Mouse (Mus musculus) liver, embryonic 11.5 days (tissue): ENCODE data around the gene Stk10. TPM values are rescaled to one million over a fixed set of nuclear protein-coding genes. Genes with fewer than 3 reads are reported as not detected.

Experiments used
- ATAC-seq: fragments of 200-750 bp; cut with Nextera tagmentation; replicated peaks from 2 replicates; pipeline ENCODE4 v1.8.0; 2017; ENCODE audit warnings: moderate number of reproducible peaks, mild to moderate bottlenecking, moderate TSS enrichment, moderate library complexity; ENCODE audit not compliant: low FRiP score
- DNase-seq: peaks from one replicate; pipeline ENCODE4 v3.0.0-alpha.2; 2017; ENCODE audit warnings: low spot score
- H3K27ac ChIP-seq: fragments of 300-500 bp; sonication (generic); 2 replicates; pipeline ENCODE4 v1.5.1; 2014; ENCODE audit warnings: mild to moderate bottlenecking, low read depth, low read length, control low read depth
- H3K27me3 ChIP-seq: fragments of 300-500 bp; sonication (generic); replicated peaks from 2 replicates; pipeline ENCODE4 v1.6.1; 2014; ENCODE audit warnings: low read length, mixed read lengths; ENCODE audit not compliant: control insufficient read depth, insufficient read depth
- H3K36me3 ChIP-seq: fragments of 300-500 bp; sonication (generic); 2 replicates; pipeline ENCODE4 v1.6.1; 2014; ENCODE audit warnings: mild to moderate bottlenecking, low read length, moderate library complexity, mixed read lengths; ENCODE audit not compliant: control insufficient read depth, insufficient read depth
- H3K4me1 ChIP-seq: fragments of 300-500 bp; sonication (generic); replicated peaks from 2 replicates; pipeline ENCODE4 v1.6.1; 2014; ENCODE audit warnings: low read length, mixed read lengths; ENCODE audit not compliant: control insufficient read depth, insufficient read depth
- H3K4me2 ChIP-seq: fragments of 300-500 bp; sonication (generic); 2 replicates; pipeline ENCODE4 v1.6.1; 2014; ENCODE audit warnings: mild to moderate bottlenecking, control low read depth, moderate library complexity
- H3K4me3 ChIP-seq: fragments of 300-500 bp; sonication (generic); 2 replicates; pipeline ENCODE4 v1.5.1; 2014; ENCODE audit warnings: low read depth, low read length, control low read depth
- H3K9ac ChIP-seq: fragments of 300-500 bp; sonication (generic); 2 replicates; pipeline ENCODE4 v1.6.1; 2014; ENCODE audit warnings: low read depth, low read length, control low read depth
- H3K9me3 ChIP-seq: fragments of 300-500 bp; sonication (generic); 2 replicates; pipeline ENCODE4 v1.6.1; 2016; ENCODE audit warnings: low read length, inconsistent platforms, mixed read lengths; ENCODE audit not compliant: control insufficient read depth
- WGBS: fragments of 180-500 bp; shearing (Covaris S2); extraction: QIAGEN DNeasy Blood & Tissue Kit; methylation state at CpG from one replicate; pipeline ENCODE4 v1.1.7; 2014; 5-methylcytosine and 5-hydroxymethylcytosine counted together
- polyA plus RNA-seq: library from polyadenylated mRNA; unstranded; fragments of >200 nt; fragmentation: Nextera tagmentation; extraction: Ambion mirVana; gene quantifications from 2 replicates; pipeline ENCODE4 v1.2.1, GENCODE M21; 2014

Gene Stk10
- polyA plus RNA-seq, 1 experiment from 2014 or later, result 5.8 TPM

DNA sequence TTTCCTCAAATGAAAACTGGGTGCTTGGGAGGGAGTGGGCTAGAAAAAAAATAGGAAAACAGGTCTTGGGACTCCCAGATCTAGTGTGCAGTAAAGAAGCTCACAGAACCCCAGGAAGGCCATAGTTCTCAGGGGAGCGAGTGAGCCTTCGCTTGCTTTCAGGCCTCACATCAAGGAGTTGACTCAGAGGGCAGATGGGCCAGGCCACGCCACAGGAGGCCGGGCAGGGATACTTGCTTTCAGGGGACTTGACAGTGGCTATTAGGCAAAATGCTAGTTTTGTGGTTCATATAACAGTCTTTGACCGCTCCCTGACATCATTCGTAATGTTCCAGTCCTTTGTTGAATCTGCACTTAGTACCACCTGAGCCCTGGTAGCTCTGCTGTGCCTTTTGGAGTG is 90.8 kb downstream of the Stk10 start:
- no peak for ATAC-seq
- 90% methylated on average over 6 of the region's 6 CpGs for WGBS

GRCm38 (mm10) chr11:32625677-32626076 is 92.6 kb downstream of the Stk10 start:
- H3K9me3 ChIP-seq, result no peaks in the 10 kb centered on the region
- H3K4me1 ChIP-seq, result no peaks in the 10 kb centered on the region
- WGBS, result 38% methylated on average over 1 of the region's 1 CpGs
- DNase-seq (no peak), ATAC-seq (no peak)
- H3K9ac ChIP-seq, result no peak overlapping the region
- H3K4me2 ChIP-seq, result no peak overlapping the region
- no peaks in the 10 kb centered on the region for H3K27me3 ChIP-seq
- H3K27ac ChIP-seq, result no peak overlapping the region
- no peak overlapping the region for H3K4me3 ChIP-seq
- H3K36me3 ChIP-seq, result no peaks in the 10 kb centered on the region

More for the DNA sequence above, 90.8 kb downstream of the Stk10 start:
- Histone ChIP-seq H3K36me3 (no peaks in the 10 kb centered on the region), H3K27me3 (no peaks in the 10 kb centered on the region), H3K4me1 (peaks cover 9% of the 10 kb centered on the region), H3K4me2 (no peak overlapping the region), H3K4me3 (no peak overlapping the region), H3K27ac (no peak overlapping the region), H3K9ac (no peak overlapping the region), H3K9me3 (no peaks in the 10 kb centered on the region)
- DNase-seq, result no peak

DNA sequence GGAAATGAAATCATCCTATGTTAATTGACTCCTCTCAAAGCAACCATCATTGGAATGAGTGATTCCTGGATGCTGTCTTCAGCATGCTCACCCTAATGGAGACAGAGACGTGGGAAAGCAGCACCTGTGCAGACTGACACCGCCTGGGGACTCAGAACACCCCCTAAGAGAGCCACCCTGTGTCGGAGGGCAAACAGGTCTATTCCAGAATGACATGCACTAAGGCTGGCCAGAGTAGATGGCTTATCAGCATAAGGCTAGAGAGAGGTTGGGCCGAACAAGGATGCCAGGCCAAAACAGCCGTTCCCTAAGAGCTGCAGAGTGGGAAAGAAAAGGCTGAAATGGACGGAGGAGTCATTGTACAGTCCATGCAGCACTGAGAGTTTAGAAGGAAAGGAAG is 93.0 kb downstream of the Stk10 start:
- Histone ChIP-seq H3K36me3 (no peaks in the 10 kb centered on the region), H3K27me3 (no peaks in the 10 kb centered on the region), H3K9me3 (no peaks in the 10 kb centered on the region), H3K9ac (no peak overlapping the region), H3K4me3 (no peak overlapping the region), H3K4me1 (no peaks in the 10 kb centered on the region), H3K27ac (no peak overlapping the region), H3K4me2 (no peak overlapping the region)
- no peak for DNase-seq
- 80% methylated on average over 6 of the region's 6 CpGs for WGBS
- ATAC-seq, result no peak

GRCm38 (mm10) chr11:32627900-32628299 is 94.8 kb downstream of the Stk10 start:
- Histone ChIP-seq H3K27me3 (no peaks in the 10 kb centered on the region), H3K4me1 (no peaks in the 10 kb centered on the region), H3K4me2 (no peak overlapping the region), H3K9me3 (no peaks in the 10 kb centered on the region), H3K9ac (no peak overlapping the region), H3K4me3 (no peak overlapping the region), H3K27ac (no peak overlapping the region), H3K36me3 (no peaks in the 10 kb centered on the region)
- ATAC-seq (no peak), DNase-seq (no peak)
- WGBS, result 70% methylated on average over 6 of the region's 6 CpGs

DNA sequence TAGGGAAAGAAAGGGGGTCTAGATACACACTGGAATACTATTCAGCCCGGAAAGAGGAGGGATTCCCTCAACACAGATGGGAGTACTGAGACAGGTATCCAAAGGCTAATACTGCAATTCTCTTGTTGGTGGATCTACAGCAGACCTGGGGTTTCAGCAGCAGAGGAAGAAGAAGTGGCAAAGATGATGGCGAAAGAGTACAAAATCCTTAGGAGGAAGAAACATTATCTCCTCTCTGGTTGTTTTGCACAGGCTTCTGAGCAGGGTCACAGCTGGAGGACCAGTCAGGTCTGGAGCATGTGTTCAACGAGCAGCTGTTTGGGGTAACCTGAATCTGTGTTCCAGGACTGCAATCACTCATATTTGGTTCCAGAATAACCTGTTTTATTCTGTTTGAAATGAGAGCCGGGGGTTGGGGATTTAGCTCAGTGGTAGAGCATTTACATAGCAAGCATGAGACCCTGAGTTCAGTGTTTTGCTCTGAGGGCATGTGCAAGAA is 96.7 kb downstream of the Stk10 start:
- WGBS, result 73% methylated on average over 4 of the region's 4 CpGs

GRCm38 (mm10) chr11:32632671-32633070 is 99.6 kb downstream of the Stk10 start:
- Histone ChIP-seq H3K27ac (no peak overlapping the region), H3K4me1 (peaks cover 13% of the 10 kb centered on the region), H3K4me2 (no peak overlapping the region), H3K27me3 (no peaks in the 10 kb centered on the region), H3K36me3 (no peaks in the 10 kb centered on the region), H3K9ac (no peak overlapping the region), H3K4me3 (no peak overlapping the region), H3K9me3 (no peaks in the 10 kb centered on the region)
- ATAC-seq (no peak), DNase-seq (no peak)
- 94% methylated on average over 5 of the region's 5 CpGs for WGBS

More for the DNA sequence above, 96.7 kb downstream of the Stk10 start:
- H3K9ac ChIP-seq, result no peak overlapping the region
- H3K27me3 ChIP-seq, result no peaks in the 10 kb centered on the region
- peaks cover 7% of the 10 kb centered on the region for H3K4me1 ChIP-seq
- no peaks in the 10 kb centered on the region for H3K36me3 ChIP-seq
- DNase-seq, result no peak
- H3K9me3 ChIP-seq, result no peaks in the 10 kb centered on the region
- H3K4me2 ChIP-seq, result no peak overlapping the region
- ATAC-seq, result no peak
- H3K4me3 ChIP-seq, result no peak overlapping the region
- no peak overlapping the region for H3K27ac ChIP-seq

- H3K4me1 ChIP-seq, result peaks cover 13% of the 10 kb centered on the region
- H3K36me3 ChIP-seq, result no peaks in the 10 kb centered on the region
- H3K4me2 ChIP-seq, result no peak overlapping the region
- DNase-seq (no peak), ATAC-seq (no peak)
- H3K4me3 ChIP-seq, result no peak overlapping the region
- H3K9ac ChIP-seq, result no peak overlapping the region
- no peak overlapping the region for H3K27ac ChIP-seq
- H3K27me3 ChIP-seq, result no peaks in the 10 kb centered on the region
- no peaks in the 10 kb centered on the region for H3K9me3 ChIP-seq
- WGBS, result 66% methylated on average over 3 of the region's 3 CpGs
Measured at GRCm38 (mm10) chr11:32633542-32633941, 100.4 kb downstream of the Stk10 start.

GRCm38 (mm10) chr11:32634143-32634542 is 101.0 kb downstream of the Stk10 start:
- Histone ChIP-seq H3K9me3 (no peaks in the 10 kb centered on the region), H3K4me1 (peaks cover 13% of the 10 kb centered on the region), H3K9ac (no peak overlapping the region), H3K4me2 (no peak overlapping the region), H3K27ac (peak overlapping the region; percentile 58; the same call in 1 of the 2 replicates), H3K27me3 (no peaks in the 10 kb centered on the region), H3K36me3 (no peaks in the 10 kb centered on the region), H3K4me3 (no peak overlapping the region)
- ATAC-seq, result 0 out of 2 replicates have a peak, but pooled peaks have one; percentile 37
- no peak for DNase-seq
- WGBS, result 45% methylated on average over 2 of the region's 2 CpGs

DNA sequence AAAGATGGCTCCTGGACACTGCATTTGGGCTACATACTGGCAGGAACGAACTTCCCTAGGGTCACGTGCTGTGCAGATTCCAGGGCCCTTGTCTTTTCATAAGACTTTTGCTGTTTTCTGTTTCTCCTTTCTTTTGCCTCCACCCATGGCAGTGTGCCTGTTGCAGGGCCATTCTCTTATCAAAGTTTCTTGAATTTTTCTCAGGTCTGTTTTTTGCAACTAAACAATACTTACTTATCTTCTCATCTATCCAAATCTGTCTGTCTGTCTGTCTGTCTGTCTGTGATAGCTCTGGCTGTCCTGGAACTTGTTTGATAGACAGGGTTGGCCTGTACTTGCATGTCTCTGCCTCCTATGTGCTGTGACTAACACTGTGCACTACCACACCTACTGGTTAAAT is 101.7 kb downstream of the Stk10 start:
- 48% methylated on average over 2 of the region's 2 CpGs for WGBS
- ATAC-seq, result peak; percentile 69; the same call in 1 of the 2 replicates
- Histone ChIP-seq H3K36me3 (no peaks in the 10 kb centered on the region), H3K4me1 (peaks cover 13% of the 10 kb centered on the region), H3K4me3 (no peak overlapping the region), H3K9me3 (no peaks in the 10 kb centered on the region), H3K4me2 (no peak overlapping the region), H3K9ac (no peak overlapping the region), H3K27ac (peak overlapping the region; percentile 58; the same call in 1 of the 2 replicates), H3K27me3 (no peaks in the 10 kb centered on the region)
- no peak for DNase-seq
